Mouse (Mus musculus) neural tube, embryonic 15.5 days (tissue): ENCODE measurements at regions not wholly inside any gene's neighbourhood (a gene's known extent, or its start where the extent isn't known, plus 50 kb on each side); places are given as distances from the start of the nearest gene placed in this dataset.

Source experiments
- ATAC-seq: fragments of 200-750 bp; cut with Nextera tagmentation; 2 replicates; pipeline ENCODE4 v1.8.0; 2017; ENCODE audit warnings: mild to moderate bottlenecking, moderate TSS enrichment, moderate library complexity; ENCODE audit not compliant: low FRiP score
- H3K27ac ChIP-seq: fragments of 300-500 bp; sonication (generic); replicated peaks from 2 replicates; pipeline ENCODE4 v1.5.1; 2015; ENCODE audit warnings: mild to moderate bottlenecking, inconsistent platforms
- H3K27me3 ChIP-seq: fragments of 300-500 bp; sonication (generic); replicated peaks from 2 replicates; pipeline ENCODE4 v1.6.1; 2015; ENCODE audit warnings: inconsistent platforms
- H3K36me3 ChIP-seq: fragments of 300-500 bp; sonication (generic); 2 replicates; pipeline ENCODE4 v1.6.1; 2015; ENCODE audit warnings: inconsistent platforms
- H3K4me1 ChIP-seq: fragments of 300-500 bp; sonication (generic); 2 replicates; pipeline ENCODE4 v1.6.1; 2015; ENCODE audit warnings: inconsistent platforms
- H3K4me2 ChIP-seq: fragments of 300-500 bp; sonication (generic); 2 replicates; pipeline ENCODE4 v1.6.1; 2015; ENCODE audit warnings: inconsistent platforms, mild to moderate bottlenecking, moderate library complexity
- H3K4me3 ChIP-seq: fragments of 300-500 bp; sonication (generic); replicated peaks from 2 replicates; pipeline ENCODE4 v1.5.1; 2015; ENCODE audit warnings: mild to moderate bottlenecking, inconsistent platforms
- H3K9ac ChIP-seq: fragments of 300-500 bp; sonication (generic); replicated peaks from 2 replicates; pipeline ENCODE4 v1.6.1; 2015; ENCODE audit warnings: mild to moderate bottlenecking, inconsistent platforms
- H3K9me3 ChIP-seq: fragments of 300-500 bp; sonication (generic); replicated peaks from 2 replicates; pipeline ENCODE4 v1.6.1; 2016; ENCODE audit warnings: inconsistent platforms
- WGBS: fragments of 180-500 bp; shearing (Covaris S2); methylation state at CpG from one replicate; pipeline ENCODE4 v1.1.7; 2015; ENCODE audit warnings: mixed read lengths; 5-methylcytosine and 5-hydroxymethylcytosine counted together

GRCm38 (mm10) chr6:22429026-22429425 is 73.0 kb upstream of the Fam3c start:
- WGBS: 32% methylated on average over 3 of the region's 3 CpGs
- peak; percentile 70; the same call in 1 of the 2 replicates for ATAC-seq

GRCm38 (mm10) chr6:22424161-22424807 is 68.2 kb upstream of the Fam3c start:
- no peaks in the 10 kb centered on the region for H3K9me3 ChIP-seq
- no peaks in the 10 kb centered on the region for H3K4me1 ChIP-seq
- no peaks in the 10 kb centered on the region for H3K27me3 ChIP-seq
- H3K27ac ChIP-seq: no peak overlapping the region
- no peak for ATAC-seq
- WGBS: 92% methylated on average over 10 of the region's 10 CpGs
- H3K36me3 ChIP-seq: no peaks in the 10 kb centered on the region
- no peak overlapping the region for H3K4me3 ChIP-seq
- H3K4me2 ChIP-seq: no peak overlapping the region
- H3K9ac ChIP-seq: no peak overlapping the region

More at GRCm38 (mm10) chr6:22429026-22429425, 73.0 kb upstream of the Fam3c start:
- no peak overlapping the region for H3K4me2 ChIP-seq
- H3K4me3 ChIP-seq: no peak overlapping the region
- H3K27ac ChIP-seq: peak overlapping the region; percentile 58
- no peaks in the 10 kb centered on the region for H3K36me3 ChIP-seq
- H3K9me3 ChIP-seq: no peaks in the 10 kb centered on the region
- no peak overlapping the region for H3K9ac ChIP-seq
- H3K4me1 ChIP-seq: no peaks in the 10 kb centered on the region
- H3K27me3 ChIP-seq: no peaks in the 10 kb centered on the region

- no peak for ATAC-seq
- Histone ChIP-seq H3K36me3 (no peaks in the 10 kb centered on the region), H3K4me1 (no peaks in the 10 kb centered on the region), H3K27me3 (no peaks in the 10 kb centered on the region), H3K4me3 (no peak overlapping the region), H3K4me2 (no peak overlapping the region), H3K9me3 (no peaks in the 10 kb centered on the region), H3K9ac (no peak overlapping the region), H3K27ac (no peak overlapping the region)
- WGBS: 81% methylated on average over 9 of the region's 9 CpGs
Measured at GRCm38 (mm10) chr6:22423070-22423980, 67.3 kb upstream of the Fam3c start.

- no peak overlapping the region for H3K9ac ChIP-seq
- no peaks in the 10 kb centered on the region for H3K27me3 ChIP-seq
- WGBS: 85% methylated on average over 2 of the region's 2 CpGs
- no peaks in the 10 kb centered on the region for H3K36me3 ChIP-seq
- H3K4me3 ChIP-seq: no peak overlapping the region
- H3K4me1 ChIP-seq: no peaks in the 10 kb centered on the region
- H3K27ac ChIP-seq: no peak overlapping the region
- no peak overlapping the region for H3K4me2 ChIP-seq
- no peaks in the 10 kb centered on the region for H3K9me3 ChIP-seq
- no peak for ATAC-seq
Measured at GRCm38 (mm10) chr6:22421551-22421950, 65.5 kb upstream of the Fam3c start.

GRCm38 (mm10) chr6:22418279-22418678 is 62.2 kb upstream of the Fam3c start:
- no peak for ATAC-seq
- H3K4me3 ChIP-seq: no peak overlapping the region
- H3K9ac ChIP-seq: no peak overlapping the region
- no peaks in the 10 kb centered on the region for H3K27me3 ChIP-seq
- no peak overlapping the region for H3K27ac ChIP-seq
- no peaks in the 10 kb centered on the region for H3K4me1 ChIP-seq
- WGBS: 89% methylated on average over 4 of the region's 4 CpGs
- H3K9me3 ChIP-seq: no peaks in the 10 kb centered on the region
- H3K4me2 ChIP-seq: no peak overlapping the region
- no peaks in the 10 kb centered on the region for H3K36me3 ChIP-seq

GRCm38 (mm10) chr6:22417189-22417588 is 61.1 kb upstream of the Fam3c start:
- 24% methylated on average over 2 of the region's 2 CpGs for WGBS
- Histone ChIP-seq H3K4me3 (no peak overlapping the region), H3K9ac (no peak overlapping the region), H3K4me1 (no peaks in the 10 kb centered on the region), H3K36me3 (no peaks in the 10 kb centered on the region), H3K9me3 (no peaks in the 10 kb centered on the region), H3K4me2 (no peak overlapping the region), H3K27me3 (no peaks in the 10 kb centered on the region), H3K27ac (no peak overlapping the region)
- no peak for ATAC-seq

- H3K36me3 ChIP-seq: no peaks in the 10 kb centered on the region
- H3K27ac ChIP-seq: no peak overlapping the region
- 83% methylated on average over 2 of the region's 2 CpGs for WGBS
- no peak overlapping the region for H3K9ac ChIP-seq
- H3K9me3 ChIP-seq: no peaks in the 10 kb centered on the region
- no peak for ATAC-seq
- H3K4me1 ChIP-seq: no peaks in the 10 kb centered on the region
- H3K4me3 ChIP-seq: no peak overlapping the region
- H3K27me3 ChIP-seq: no peaks in the 10 kb centered on the region
- H3K4me2 ChIP-seq: no peak overlapping the region
Measured at GRCm38 (mm10) chr6:22411796-22412195, 55.8 kb upstream of the Fam3c start.

- Histone ChIP-seq H3K9ac (no peak overlapping the region), H3K4me3 (no peak overlapping the region), H3K4me1 (no peaks in the 10 kb centered on the region), H3K27me3 (no peaks in the 10 kb centered on the region), H3K36me3 (no peaks in the 10 kb centered on the region), H3K9me3 (no peaks in the 10 kb centered on the region), H3K4me2 (no peak overlapping the region), H3K27ac (no peak overlapping the region)
- ATAC-seq: no peak
- whole genome bisulfite sequencing: 71% methylated on average over 7 of the region's 7 CpGs
Measured at GRCm38 (mm10) chr6:22408808-22409589, 53.0 kb upstream of the Fam3c start.
